Mouse (Mus musculus) liver, postnatal 0 days (tissue): ENCODE data around the gene Glt8d1. TPM values are rescaled to one million over a fixed set of nuclear protein-coding genes. Genes with fewer than 3 reads are reported as not detected.

ENCODE experiments used
- ATAC-seq: fragments of 200-750 bp; cut with Nextera tagmentation; 2 replicates; pipeline ENCODE4 v1.8.0; 2017; ENCODE audit warnings: mild to moderate bottlenecking, moderate library complexity
- DNase-seq: peaks from one replicate; pipeline ENCODE4 v3.0.0-alpha.2; 2016
- H3K27ac ChIP-seq: fragments of 300-500 bp; sonication (generic); 2 replicates; pipeline ENCODE4 v1.5.1; 2014; ENCODE audit warnings: antibody characterized with exemption, moderate library complexity, mild to moderate bottlenecking, low read depth
- H3K27me3 ChIP-seq: fragments of 300-500 bp; sonication (generic); 2 replicates; pipeline ENCODE4 v1.6.1; 2014; ENCODE audit warnings: low read length, control low read depth, mixed read lengths; ENCODE audit not compliant: insufficient read depth
- H3K36me3 ChIP-seq: fragments of 300-500 bp; sonication (generic); replicated peaks from 2 replicates; pipeline ENCODE4 v1.6.1; 2014; ENCODE audit warnings: mild to moderate bottlenecking, control low read depth, low read length, moderate library complexity, mixed read lengths; ENCODE audit not compliant: insufficient read depth
- H3K4me1 ChIP-seq: fragments of 300-500 bp; sonication (generic); 2 replicates; pipeline ENCODE4 v1.6.1; 2014; ENCODE audit warnings: antibody characterized with exemption, mild to moderate bottlenecking, control low read depth; ENCODE audit not compliant: insufficient read depth
- H3K4me2 ChIP-seq: fragments of 300-500 bp; sonication (generic); 2 replicates; pipeline ENCODE4 v1.6.1; 2014; ENCODE audit warnings: low read depth, mild to moderate bottlenecking, low read length, moderate library complexity, mixed read lengths
- H3K4me3 ChIP-seq: fragments of 300-500 bp; sonication (generic); 2 replicates; pipeline ENCODE4 v1.5.1; 2014; ENCODE audit warnings: low read depth, low read length
- H3K9ac ChIP-seq: fragments of 300-500 bp; sonication (generic); replicated peaks from 2 replicates; pipeline ENCODE4 v1.6.1; 2014; ENCODE audit warnings: mild to moderate bottlenecking, moderate library complexity
- H3K9me3 ChIP-seq: fragments of 300-500 bp; sonication (generic); 2 replicates; pipeline ENCODE4 v1.6.1; 2016; ENCODE audit warnings: mild to moderate bottlenecking, control low read depth, low read length, mixed read lengths
- CTCF ChIP-seq: sonication (generic); IDR thresholded peaks from 2 replicates; pipeline ENCODE4 v1.5.1; 2016; ENCODE audit warnings: antibody characterized with exemption, low read depth
- EP300 ChIP-seq: IDR thresholded peaks from 2 replicates; pipeline ENCODE4 v1.6.1; 2016; ENCODE audit warnings: antibody characterized with exemption, low read depth, mild to moderate bottlenecking
- WGBS: fragments of 180-500 bp; shearing (Covaris S2); extraction: QIAGEN DNeasy Blood & Tissue Kit; methylation state at CpG from one replicate; pipeline ENCODE4 v1.1.7; 2014; ENCODE audit not compliant: insufficient replicate concordance; 5-methylcytosine and 5-hydroxymethylcytosine counted together
- polyA plus RNA-seq: library from polyadenylated mRNA; unstranded; fragments of >200 nt; fragmentation: Nextera tagmentation; extraction: Ambion mirVana; gene quantifications from 2 replicates; pipeline ENCODE4 v1.2.1, GENCODE M21; 2015

Gene Glt8d1
- polyA plus RNA-seq, 1 experiment from 2014 or later, result 9.4 TPM

DNA sequence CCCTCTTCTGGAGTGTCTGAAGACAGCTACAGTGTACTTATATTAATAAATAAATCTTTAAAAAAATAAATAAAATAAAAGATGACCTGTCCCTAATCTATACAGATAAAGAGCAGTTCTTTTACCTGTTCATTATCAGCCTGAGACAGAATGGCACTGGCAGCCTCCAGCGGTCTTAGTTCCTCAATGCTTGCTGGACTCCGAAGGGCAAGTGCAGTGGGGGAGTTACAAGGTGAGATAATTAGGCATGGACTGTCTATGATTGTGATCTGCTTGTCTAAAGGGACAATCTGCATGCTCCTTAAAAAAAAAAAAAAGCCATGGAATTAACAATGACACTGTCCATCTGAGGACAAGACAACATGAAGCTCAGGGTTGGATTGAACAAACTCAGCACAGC, 12.7 kb downstream of the Glt8d1 start:
- Histone ChIP-seq H3K9ac (no peak overlapping the region), H3K9me3 (no peaks in the 10 kb centered on the region), H3K27me3 (no peaks in the 10 kb centered on the region), H3K4me1 (peaks cover 15% of the 10 kb centered on the region), H3K27ac (no peak overlapping the region), H3K4me3 (no peak overlapping the region), H3K4me2 (no peak overlapping the region), H3K36me3 (peaks cover 69% of the 10 kb centered on the region)
- DNase-seq (no peak), ATAC-seq (no peak)
- TF ChIP-seq EP300, result no peak
- no peak for TF ChIP-seq CTCF
- WGBS, result 88% methylated on average over 2 of the region's 2 CpGs

DNA sequence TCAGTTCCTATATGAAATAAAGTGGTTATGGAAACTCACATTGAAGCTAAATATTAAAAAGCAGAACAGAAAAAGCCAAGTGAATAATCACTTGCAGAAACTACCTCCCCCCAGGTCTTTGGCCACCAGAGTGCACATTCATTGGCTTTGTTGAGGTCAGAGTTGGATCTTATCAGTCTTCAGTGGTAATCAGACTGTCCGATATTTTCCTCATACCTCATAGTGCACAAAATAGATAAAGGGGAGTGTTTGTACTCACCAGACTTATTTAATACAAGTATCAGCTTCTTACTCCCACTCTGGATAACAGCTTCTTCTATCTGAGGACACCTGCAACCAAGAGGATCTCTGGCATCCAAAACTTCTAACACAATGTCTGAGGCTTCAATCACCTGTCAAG, 14.9 kb downstream of the Glt8d1 start:
- no peak for TF ChIP-seq CTCF
- 0 out of 2 replicates have a peak, but pooled peaks have one; percentile 14 for TF ChIP-seq EP300
- Histone ChIP-seq H3K4me1 (peaks cover 20% of the 10 kb centered on the region), H3K36me3 (peaks cover 56% of the 10 kb centered on the region), H3K4me2 (no peak overlapping the region; the same call in 1 of the 2 replicates), H3K9ac (0 out of 2 replicates have a peak overlapping the region, but pooled peaks have one; percentile 30), H3K27ac (no peak overlapping the region), H3K27me3 (no peaks in the 10 kb centered on the region), H3K4me3 (no peak overlapping the region), H3K9me3 (no peaks in the 10 kb centered on the region)
- ATAC-seq (no peak), DNase-seq (no peak)
- WGBS, result 50% methylated on average over 1 of the region's 1 CpGs

DNA sequence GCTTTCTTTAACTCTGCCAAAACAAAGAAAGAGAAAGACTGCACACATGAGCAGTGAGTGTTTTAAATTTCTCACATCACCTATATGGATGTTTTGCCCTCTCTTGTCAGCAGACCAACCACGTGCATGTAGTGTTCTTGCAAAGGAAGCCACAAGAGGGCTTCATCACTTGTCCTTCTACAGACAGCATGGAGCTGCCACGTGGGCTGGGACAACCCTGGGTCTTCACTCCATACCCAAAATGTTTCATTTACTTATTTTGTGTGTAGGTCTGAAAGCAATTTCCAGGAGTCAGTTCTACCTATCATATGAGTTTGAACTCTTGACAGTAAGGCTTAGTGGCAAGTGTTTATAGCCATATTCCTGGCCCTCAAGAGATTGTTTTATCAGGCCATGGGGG, 16.7 kb downstream of the Glt8d1 start:
- peak; percentile 47 for DNase-seq
- Histone ChIP-seq H3K27me3 (no peaks in the 10 kb centered on the region), H3K9ac (peak overlapping the region; percentile 87), H3K4me2 (peak overlapping the region; percentile 93), H3K36me3 (peaks cover 47% of the 10 kb centered on the region), H3K9me3 (no peaks in the 10 kb centered on the region), H3K27ac (peak overlapping the region; percentile 99), H3K4me3 (peak overlapping the region; percentile 82), H3K4me1 (peaks cover 20% of the 10 kb centered on the region)
- peak; percentile 61 for TF ChIP-seq CTCF
- no peak for TF ChIP-seq EP300
- no peak for ATAC-seq
- WGBS, result 0% methylated on average over 2 of the region's 2 CpGs

DNA sequence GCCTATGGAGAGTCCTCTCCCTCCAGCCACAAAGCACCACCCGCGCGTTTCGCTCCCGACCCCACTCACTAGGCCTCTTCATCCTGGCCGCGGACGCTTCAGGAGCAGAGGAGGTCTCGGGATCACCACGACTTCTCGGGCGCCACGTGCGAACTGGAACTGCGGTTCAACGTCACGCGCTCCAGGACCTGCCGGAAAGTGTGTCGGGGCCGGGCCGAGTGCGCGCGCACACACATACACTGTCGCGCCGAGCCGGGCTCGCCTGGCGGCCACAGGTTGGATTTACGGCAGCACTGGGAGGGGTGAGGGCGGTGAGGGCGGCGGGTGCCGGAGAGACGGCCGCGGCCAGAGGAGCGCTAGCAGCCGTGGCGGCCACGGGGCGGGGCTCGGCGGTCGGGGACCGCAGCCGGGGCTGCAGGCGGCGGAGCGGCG, 17.7 kb downstream of the Glt8d1 start, which contains the start of the genes Pbrm1 and Gnl3:
Gene Pbrm1 (plus strand): TSS at position 279 of the 432 bp plus-strand sequence.
Gene Gnl3 (minus strand): TSS at position 293 of the 432 bp plus-strand sequence.
- H3K9ac ChIP-seq, result peak within 1 kb of the TSS; percentile 87
- peak; percentile 46 for TF ChIP-seq CTCF
- TF ChIP-seq EP300, result no peak
- peaks cover 20% of the 10 kb centered on the region for H3K4me1 ChIP-seq
- peak within 1 kb of the TSS; percentile 93 for H3K4me2 ChIP-seq
- H3K4me3 ChIP-seq, result peak within 1 kb of the TSS; percentile 82
- peaks cover 40% of the 10 kb centered on the region for H3K36me3 ChIP-seq
- no peaks in the 10 kb centered on the region for H3K9me3 ChIP-seq
- under 1% methylated on average over 28 of the region's 53 CpGs for WGBS
- peak within 1 kb of the TSS; percentile 99 for H3K27ac ChIP-seq
- DNase-seq (peak; percentile 98), ATAC-seq (peak; percentile 90)
- no peaks in the 10 kb centered on the region for H3K27me3 ChIP-seq

DNA sequence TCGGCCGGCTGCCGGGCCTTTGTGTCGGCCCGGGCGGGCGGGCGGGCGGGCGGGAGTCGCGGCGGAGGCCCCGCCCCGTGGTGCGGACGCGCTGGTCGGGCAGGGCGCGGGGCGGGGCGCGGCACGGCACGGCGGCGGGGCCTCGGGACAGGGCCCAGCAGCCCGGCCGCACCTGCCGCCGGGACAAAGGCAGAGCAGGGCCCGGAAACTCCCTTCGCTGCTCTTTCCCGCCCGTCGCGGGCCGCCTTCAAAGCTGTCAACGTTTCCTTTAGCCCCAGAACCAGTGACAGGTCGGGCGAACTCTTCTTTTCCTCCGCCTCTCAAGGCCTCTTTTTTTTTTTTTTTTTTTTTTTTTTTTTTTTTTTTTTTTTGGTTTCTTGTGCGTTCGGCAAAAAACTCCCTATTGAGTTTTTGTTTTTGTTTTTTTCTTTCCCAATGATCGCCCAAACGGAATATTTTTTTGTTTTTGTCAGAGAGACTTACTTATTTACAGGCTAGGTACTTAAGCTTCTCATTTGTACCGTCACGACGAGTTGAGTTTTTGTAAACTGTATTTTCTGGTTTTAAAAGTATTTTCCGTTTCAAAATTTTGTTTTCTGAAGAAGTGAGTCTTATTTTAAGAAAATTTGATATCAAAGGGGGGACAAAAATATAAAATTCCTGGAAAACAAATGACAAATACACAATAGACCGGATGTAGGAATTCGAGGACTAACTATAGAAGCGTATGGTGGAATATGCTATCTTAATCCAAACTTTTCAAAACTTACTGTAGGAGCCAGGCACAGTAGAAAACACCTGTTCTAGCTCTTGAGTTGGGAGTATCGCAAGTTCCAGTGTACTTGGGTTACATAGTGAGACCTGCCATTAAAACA, 18.4 kb downstream of the Glt8d1 start:
- H3K27ac ChIP-seq, result peak overlapping the region; percentile 99
- peak overlapping the region; percentile 93 for H3K4me2 ChIP-seq
- no peaks in the 10 kb centered on the region for H3K27me3 ChIP-seq
- H3K36me3 ChIP-seq, result peaks cover 38% of the 10 kb centered on the region
- H3K9ac ChIP-seq, result peak overlapping the region; percentile 87
- peak overlapping the region; percentile 82 for H3K4me3 ChIP-seq
- peaks cover 20% of the 10 kb centered on the region for H3K4me1 ChIP-seq
- peak; percentile 91 for DNase-seq
- WGBS, result 5% methylated on average over 25 of the region's 56 CpGs
- no peaks in the 10 kb centered on the region for H3K9me3 ChIP-seq
- no peak for TF ChIP-seq EP300
- TF ChIP-seq CTCF, result no peak
- peak; percentile 91 for ATAC-seq

DNA sequence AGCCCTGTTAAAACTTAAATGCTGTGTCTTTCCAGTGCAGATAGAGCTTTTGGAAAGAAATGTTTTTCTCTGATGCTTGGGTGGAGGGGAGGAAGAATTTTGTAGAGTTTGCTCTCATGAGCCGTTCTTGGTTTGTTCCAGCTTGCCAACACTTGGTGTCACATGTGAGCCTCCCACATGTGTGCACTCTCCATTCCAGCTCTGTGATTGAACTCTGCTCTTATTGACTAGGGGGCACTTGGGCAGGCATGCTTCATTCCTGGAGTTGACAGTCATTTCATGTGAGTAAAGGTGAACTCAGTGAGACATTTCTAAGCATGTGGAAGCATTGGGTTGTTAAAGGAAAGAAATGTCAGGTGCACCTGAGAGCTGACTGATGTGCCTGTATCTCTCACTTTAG, 21.4 kb downstream of the Glt8d1 start:
- Histone ChIP-seq H3K27ac (peak overlapping the region; percentile 67), H3K4me3 (no peak overlapping the region), H3K36me3 (peaks cover 37% of the 10 kb centered on the region), H3K27me3 (no peaks in the 10 kb centered on the region), H3K4me2 (0 out of 2 replicates have a peak overlapping the region, but pooled peaks have one; percentile 1), H3K9me3 (no peaks in the 10 kb centered on the region), H3K9ac (no peak overlapping the region), H3K4me1 (peaks cover 10% of the 10 kb centered on the region; the same call in 1 of the 2 replicates)
- ATAC-seq (peak; percentile 27), DNase-seq (peak; percentile 39)
- WGBS, result 28% methylated on average over 1 of the region's 1 CpGs
- peak; percentile 35; the same call in 1 of the 2 replicates for TF ChIP-seq CTCF
- TF ChIP-seq EP300, result no peak
